Mouse (Mus musculus) myocyte (in vitro differentiated cells): ENCODE data around the gene Cmklr1. TPM values are rescaled to one million over a fixed set of nuclear protein-coding genes. Genes with fewer than 3 reads are reported as not detected.
A peak's percentile ranks its signal among the peaks of the same experiment; 100 is the strongest.

Experiments used
- H3K27me3 ChIP-seq: one replicate; pipeline ENCODE4 v1.6.1; 2011; ENCODE audit not compliant: control insufficient read depth, insufficient read depth, insufficient read length
- H3K36me3 ChIP-seq: one replicate; pipeline ENCODE4 v1.6.1; 2011; ENCODE audit not compliant: control insufficient read depth, insufficient read depth
- H3K4me2 ChIP-seq: one replicate; pipeline ENCODE4 v1.6.1; 2011; ENCODE audit warnings: low read depth, control low read depth
- H3K4me3 ChIP-seq: one replicate; pipeline ENCODE4 v1.5.1; 2011; ENCODE audit warnings: mild to moderate bottlenecking, control low read depth, moderate library complexity
- H3K79me2 ChIP-seq: one replicate; pipeline ENCODE4 v1.6.1; 2011; ENCODE audit not compliant: control insufficient read depth, insufficient read depth
- H3ac ChIP-seq: one replicate; pipeline ENCODE4 v1.6.1; 2011; ENCODE audit not compliant: control insufficient read depth, insufficient read length
- CEBPB ChIP-seq: IDR thresholded peaks from 2 replicates; pipeline ENCODE4 v1.6.1; 2011; ENCODE audit warnings: mild to moderate bottlenecking, moderate library complexity; ENCODE audit not compliant: poor library complexity, insufficient read depth, severe bottlenecking
- E2F4 ChIP-seq: IDR thresholded peaks from one replicate; pipeline ENCODE4 v1.6.1; 2011; ENCODE audit warnings: mild to moderate bottlenecking, control low read depth, moderate library complexity; ENCODE audit not compliant: insufficient read depth
- MAX ChIP-seq: IDR thresholded peaks from one replicate; pipeline ENCODE4 v1.6.1; 2011; ENCODE audit warnings: low read depth, mild to moderate bottlenecking, control low read depth
- MYOD1 ChIP-seq, 3 experiments: IDR thresholded peaks; one replicate each; pipeline ENCODE4 v1.6.1; 2011; ENCODE audit warnings: control low read depth in 2 of 3, low read depth in 2 of 3, mild to moderate bottlenecking in 2 of 3, moderate library complexity in 1 of 3; ENCODE audit not compliant: insufficient read length in 2 of 3, control insufficient read depth in 1 of 3
- MYOG ChIP-seq, 3 experiments: IDR thresholded peaks; one replicate each; pipeline ENCODE4 v1.6.1; 2011; ENCODE audit warnings: control low read depth in 2 of 3, low read depth in 2 of 3, mild to moderate bottlenecking in 2 of 3; ENCODE audit not compliant: insufficient read length in 2 of 3, control insufficient read depth in 1 of 3, insufficient read depth in 1 of 3
- POLR2A ChIP-seq: IDR thresholded peaks from one replicate; pipeline ENCODE4 v1.6.1; 2011; ENCODE audit warnings: low read depth, mild to moderate bottlenecking, control low read depth, moderate library complexity; ENCODE audit not compliant: insufficient read length
- POLR2AphosphoS2 ChIP-seq: IDR thresholded peaks from one replicate; pipeline ENCODE4 v1.6.1; 2011; ENCODE audit warnings: low read depth, control low read depth; ENCODE audit not compliant: insufficient read length
- REST ChIP-seq: IDR thresholded peaks from one replicate; pipeline ENCODE4 v1.6.1; 2011; ENCODE audit warnings: mild to moderate bottlenecking, control low read depth, moderate library complexity; ENCODE audit not compliant: insufficient read depth, insufficient read length
- SRF ChIP-seq: IDR thresholded peaks from one replicate; pipeline ENCODE4 v1.6.1; 2011; ENCODE audit warnings: low read depth; ENCODE audit not compliant: control insufficient read depth, insufficient read length
- TCF12 ChIP-seq: IDR thresholded peaks from one replicate; pipeline ENCODE4 v1.6.1; 2011; ENCODE audit warnings: mild to moderate bottlenecking, control low read depth; ENCODE audit not compliant: poor library complexity, insufficient read depth, severe bottlenecking
- TCF3 ChIP-seq: IDR thresholded peaks from one replicate; pipeline ENCODE4 v1.6.1; 2011; ENCODE audit warnings: low read depth, control low read depth; ENCODE audit not compliant: insufficient read length
- USF1 ChIP-seq: IDR thresholded peaks from one replicate; pipeline ENCODE4 v1.6.1; 2011; ENCODE audit warnings: low read depth, mild to moderate bottlenecking, control low read depth, moderate library complexity
- polyA plus RNA-seq: library from polyadenylated mRNA; unstranded; fragments of >200 nt; fragmentation: generic; extraction: Trizol; gene quantifications from one replicate; pipeline ENCODE4 v1.2.1, GENCODE M21; 2012; ENCODE audit warnings: missing spikeins

Cmklr1 gene
- polyA plus RNA-seq, 1 experiment, result 14.1 TPM

- H3K4me2 ChIP-seq, result peak overlapping the region; percentile 45
- H3K79me2 ChIP-seq, result peaks cover 7% of the 10 kb centered on the region
- no peaks in the 10 kb centered on the region for H3K27me3 ChIP-seq
- no peak overlapping the region for H3ac ChIP-seq
- no peak for TF ChIP-seq E2F4
- no peak for TF ChIP-seq TCF12
- H3K36me3 ChIP-seq, result no peaks in the 10 kb centered on the region
- no peak overlapping the region for H3K4me3 ChIP-seq
These were observed 5.7 kb downstream of the Cmklr1 start for GRCm38 (mm10) chr5:113644520-113644919.

DNA sequence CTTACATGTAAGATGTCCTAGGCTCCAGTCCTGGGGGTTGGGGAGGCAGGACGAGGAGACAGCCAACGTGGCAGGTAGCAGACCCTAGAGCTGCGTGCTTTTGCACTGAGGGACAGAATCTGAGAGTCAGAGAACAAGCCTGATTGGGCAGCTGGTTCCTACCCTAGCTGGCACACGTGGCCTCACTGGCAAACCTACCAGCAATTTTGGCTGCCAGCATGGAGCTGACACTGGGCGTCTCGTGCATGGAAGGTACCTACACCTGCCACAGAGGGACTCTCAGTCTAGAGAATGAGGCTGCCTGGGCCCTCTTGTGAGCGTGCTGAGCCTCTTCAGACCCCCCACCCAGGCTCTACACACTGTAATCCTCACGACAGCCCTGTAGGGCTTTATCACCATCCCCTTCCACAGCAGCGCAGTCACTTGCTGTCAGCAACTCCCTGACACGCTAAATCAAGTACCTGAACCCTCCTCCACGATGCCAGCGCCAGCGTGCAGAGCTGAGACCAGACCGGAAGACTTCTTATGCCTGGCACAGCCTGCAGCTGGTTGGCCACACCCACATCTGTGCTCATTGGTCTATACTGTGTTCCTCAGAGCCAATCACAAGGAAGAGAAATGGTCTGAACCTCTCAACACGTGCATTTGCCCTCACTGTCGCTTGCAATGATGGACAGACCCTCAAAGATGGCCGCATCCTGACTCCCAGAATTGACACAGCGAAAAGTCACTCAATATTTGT, 6.9 kb downstream of the Cmklr1 start:
- Histone ChIP-seq H3K79me2 (no peaks in the 10 kb centered on the region), H3K27me3 (no peaks in the 10 kb centered on the region), H3K4me3 (no peak overlapping the region), H3ac (no peak overlapping the region), H3K36me3 (no peaks in the 10 kb centered on the region), H3K4me2 (no peak overlapping the region)
- TF ChIP-seq E2F4, result no peak
- no peak for TF ChIP-seq POLR2AphosphoS2
- no peak for TF ChIP-seq CEBPB
- no peak for TF ChIP-seq MYOG (IDR thresholded peaks at IDR 0.05; ENCODE audit: control insufficient read depth in 1 of 3, insufficient read depth in 1 of 3, insufficient read length in 2 of 3, low read depth in 2 of 3)
- no peak for TF ChIP-seq MAX
- TF ChIP-seq REST, result no peak

DNA sequence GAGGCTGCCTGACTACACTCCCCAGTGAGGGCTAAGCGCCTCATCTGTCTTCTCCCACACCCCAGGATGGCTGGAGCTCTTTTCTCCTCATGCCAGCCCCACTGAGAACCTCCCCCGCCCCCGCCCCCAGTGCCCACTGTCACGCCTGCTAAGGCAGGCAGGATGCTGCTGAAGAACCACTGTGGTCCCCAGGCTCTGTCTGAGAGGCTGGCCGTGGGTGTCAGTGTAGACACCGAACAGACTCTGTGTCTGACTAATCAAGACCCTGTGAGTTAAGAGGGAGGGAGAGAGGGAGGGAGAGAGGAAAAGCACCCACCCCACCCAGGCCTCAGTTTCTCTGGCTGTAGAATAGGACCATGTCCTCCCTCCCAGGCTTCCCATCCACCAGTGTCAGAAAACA, 9.2 kb downstream of the Cmklr1 start:
- Histone ChIP-seq H3ac (no peak overlapping the region), H3K27me3 (no peaks in the 10 kb centered on the region), H3K36me3 (no peaks in the 10 kb centered on the region), H3K79me2 (no peaks in the 10 kb centered on the region), H3K4me2 (no peak overlapping the region), H3K4me3 (no peak overlapping the region)
- TF ChIP-seq SRF, result no peak
- no peak for TF ChIP-seq MYOD1 (IDR thresholded peaks at IDR 0.05; ENCODE audit: control insufficient read depth in 1 of 3, insufficient read length in 2 of 3, low read depth in 2 of 3)
- no peak for TF ChIP-seq CEBPB
- TF ChIP-seq E2F4, result no peak
- TF ChIP-seq MAX, result no peak
- TF ChIP-seq REST, result no peak
- no peak for TF ChIP-seq MYOG (IDR thresholded peaks at IDR 0.05; ENCODE audit: control insufficient read depth in 1 of 3, insufficient read depth in 1 of 3, insufficient read length in 2 of 3, low read depth in 2 of 3)
- TF ChIP-seq USF1, result no peak
- TF ChIP-seq POLR2A, result no peak
- no peak for TF ChIP-seq TCF12

GRCm38 (mm10) chr5:113639126-113639525, 11.1 kb downstream of the Cmklr1 start:
- Histone ChIP-seq H3ac (no peak overlapping the region), H3K36me3 (no peaks in the 10 kb centered on the region), H3K4me2 (no peak overlapping the region), H3K4me3 (no peak overlapping the region), H3K79me2 (no peaks in the 10 kb centered on the region), H3K27me3 (no peaks in the 10 kb centered on the region)
- TF ChIP-seq REST, result no peak
- TF ChIP-seq E2F4, result no peak
- no peak for TF ChIP-seq POLR2A
- no peak for TF ChIP-seq MYOD1 (IDR thresholded peaks at IDR 0.05; ENCODE audit: control insufficient read depth in 1 of 3, insufficient read length in 2 of 3, low read depth in 2 of 3)
- TF ChIP-seq TCF3, result no peak
- TF ChIP-seq MAX, result no peak
- TF ChIP-seq POLR2AphosphoS2, result no peak
- TF ChIP-seq SRF, result no peak
- TF ChIP-seq MYOG (IDR thresholded peaks at IDR 0.05; ENCODE audit: control insufficient read depth in 1 of 3, insufficient read depth in 1 of 3, insufficient read length in 2 of 3, low read depth in 2 of 3), result no peak
- TF ChIP-seq CEBPB, result no peak
- TF ChIP-seq USF1, result no peak
- no peak for TF ChIP-seq TCF12

GRCm38 (mm10) chr5:113638055-113638454, 12.2 kb downstream of the Cmklr1 start:
- Histone ChIP-seq H3K27me3 (no peaks in the 10 kb centered on the region), H3K79me2 (no peaks in the 10 kb centered on the region), H3ac (no peak overlapping the region), H3K36me3 (no peaks in the 10 kb centered on the region), H3K4me3 (no peak overlapping the region), H3K4me2 (no peak overlapping the region)
- no peak for TF ChIP-seq TCF12
- no peak for TF ChIP-seq REST
- no peak for TF ChIP-seq POLR2A
- no peak for TF ChIP-seq POLR2AphosphoS2
- no peak for TF ChIP-seq USF1
- TF ChIP-seq MAX, result no peak
- no peak for TF ChIP-seq MYOG (IDR thresholded peaks at IDR 0.05; ENCODE audit: control insufficient read depth in 1 of 3, insufficient read depth in 1 of 3, insufficient read length in 2 of 3, low read depth in 2 of 3)
- TF ChIP-seq TCF3, result no peak
- no peak for TF ChIP-seq SRF
- TF ChIP-seq MYOD1 (IDR thresholded peaks at IDR 0.05; ENCODE audit: control insufficient read depth in 1 of 3, insufficient read length in 2 of 3, low read depth in 2 of 3), result no peak
- no peak for TF ChIP-seq CEBPB
- TF ChIP-seq E2F4, result no peak
